Mouse (Mus musculus) heart, adult 8-10 months (tissue): Measurements from ENCODE around the gene Olfr223. TPM values are rescaled to one million over a fixed set of nuclear protein-coding genes. Genes with fewer than 3 reads are reported as not detected.
"Not testable (repeated sequence)": the region's sequence is repeated elsewhere in the genome, so short reads cannot be mapped to it uniquely, and the experiment has no call there.

Experiments
- DNase-seq: peaks from one replicate; pipeline ENCODE4 v3.0.0; 2022; ENCODE audit warnings: low spot score
- total RNA-seq, 4 experiments: library from RNA; stranded (reverse); gene quantifications; 2 replicates each; pipeline ENCODE4 v1.2.4; 2022

Gene Olfr223
- total RNA-seq, result not detected

- DNase-seq, result no peak
These were observed at the start of gene Olfr223 for GRCm38 (mm10) chr11:59593189-59593588. Olfr223 (minus strand) TSS chr11:59593289.

GRCm38 (mm10) chr11:59642420-59642819, 49.3 kb upstream of the Olfr223 start:
- DNase-seq, result no peak

GRCm38 (mm10) chr11:59641227-59641626, 48.1 kb upstream of the Olfr223 start:
- DNase-seq, result no peak

- DNase-seq, result no peak
These were observed 47.0 kb upstream of the Olfr223 start for GRCm38 (mm10) chr11:59639957-59640643.

GRCm38 (mm10) chr11:59636695-59637414, 43.8 kb upstream of the Olfr223 start:
- DNase-seq, result no peak

GRCm38 (mm10) chr11:59635821-59636694, 43.0 kb upstream of the Olfr223 start:
- no peak for DNase-seq

- no peak for DNase-seq
These were observed 42.2 kb upstream of the Olfr223 start for GRCm38 (mm10) chr11:59635251-59635795.

- DNase-seq, result no peak
These were observed 41.0 kb upstream of the Olfr223 start for GRCm38 (mm10) chr11:59634001-59634660.

GRCm38 (mm10) chr11:59633037-59633436, 39.9 kb upstream of the Olfr223 start:
- peak; percentile 40 for DNase-seq

- DNase-seq, result no peak
These were observed 38.9 kb upstream of the Olfr223 start for GRCm38 (mm10) chr11:59631980-59632379.

GRCm38 (mm10) chr11:59629871-59630270, 36.8 kb upstream of the Olfr223 start:
- no peak for DNase-seq

GRCm38 (mm10) chr11:59628177-59628576, 35.1 kb upstream of the Olfr223 start:
- no peak for DNase-seq

- DNase-seq, result no peak
These were observed 33.1 kb upstream of the Olfr223 start for GRCm38 (mm10) chr11:59626192-59626591.

GRCm38 (mm10) chr11:59624017-59624630, 31.0 kb upstream of the Olfr223 start:
- DNase-seq, result peak; percentile 66

GRCm38 (mm10) chr11:59622214-59622613, 29.1 kb upstream of the Olfr223 start:
- no peak for DNase-seq

- not testable (repeated sequence) for DNase-seq
These were observed 23.9 kb upstream of the Olfr223 start for GRCm38 (mm10) chr11:59616986-59617385.

GRCm38 (mm10) chr11:59614120-59614519, 21.0 kb upstream of the Olfr223 start:
- DNase-seq, result no peak

GRCm38 (mm10) chr11:59611646-59612045, 18.6 kb upstream of the Olfr223 start:
- DNase-seq, result no peak

- no peak for DNase-seq
These were observed 9.2 kb upstream of the Olfr223 start for GRCm38 (mm10) chr11:59602287-59602686.

- no peak for DNase-seq
These were observed 7.8 kb upstream of the Olfr223 start for GRCm38 (mm10) chr11:59600872-59601271.

- no peak for DNase-seq
These were observed 6.1 kb upstream of the Olfr223 start for GRCm38 (mm10) chr11:59599211-59599610.
